Mouse (Mus musculus) bone marrow macrophage, adult 2 months (primary cell): ENCODE data around the gene Retreg2.
A peak's percentile ranks its signal among the peaks of the same experiment; 100 is the strongest.

Experiments used
- CTCF ChIP-seq: IDR thresholded peaks from 2 replicates; pipeline ENCODE4 v1.5.1; 2012; ENCODE audit warnings: low read depth, mild to moderate bottlenecking, low read length, moderate library complexity
- POLR2A ChIP-seq: IDR thresholded peaks from 2 replicates; pipeline ENCODE4 v1.6.1; 2012; ENCODE audit warnings: mild to moderate bottlenecking, low read depth, low read length, borderline replicate concordance

GRCm38 (mm10) chr1:75124346-75125321 is 17.9 kb upstream of the Retreg2 start, which contains the start of gene Nhej1:
- TF ChIP-seq POLR2A (no peak), CTCF (peak; percentile 42; the same call in 1 of the 2 replicates)
